Mouse (Mus musculus) small intestine, adult 2 months (tissue): Measurements from ENCODE around the gene Rgs8. TPM values are rescaled to one million over a fixed set of nuclear protein-coding genes. Genes with fewer than 3 reads are reported as not detected.

ENCODE experiments used
- H3K27ac ChIP-seq: fragments of 200-500 bp; 2 replicates; pipeline ENCODE4 v1.5.1; 2012; ENCODE audit warnings: low read depth, low read length, control low read depth, inconsistent platforms; ENCODE audit not compliant: insufficient read depth
- H3K27me3 ChIP-seq: fragments of 200-500 bp; 2 replicates; pipeline ENCODE4 v1.6.1; 2012; ENCODE audit warnings: mild to moderate bottlenecking, moderate library complexity, low read length, inconsistent platforms; ENCODE audit not compliant: control insufficient read depth, insufficient read depth
- H3K36me3 ChIP-seq: fragments of 200-500 bp; 2 replicates; pipeline ENCODE4 v1.6.1; 2012; ENCODE audit warnings: mild to moderate bottlenecking, low read length, control low read depth, inconsistent platforms; ENCODE audit not compliant: control insufficient read depth, insufficient read depth
- H3K4me1 ChIP-seq: fragments of 200-500 bp; 2 replicates; pipeline ENCODE4 v1.6.1; 2012; ENCODE audit warnings: low read length, inconsistent platforms, mixed read lengths; ENCODE audit not compliant: control insufficient read depth, insufficient read depth, insufficient read length
- H3K4me3 ChIP-seq: fragments of 200-500 bp; 2 replicates; pipeline ENCODE4 v1.5.1; 2012; ENCODE audit warnings: low read depth, mild to moderate bottlenecking, control low read depth, inconsistent platforms, low read length, moderate library complexity
- CTCF ChIP-seq: fragments of 200-500 bp; IDR thresholded peaks from 2 replicates; pipeline ENCODE4 v1.5.1; 2012; ENCODE audit warnings: low read depth, mild to moderate bottlenecking, control low read depth, inconsistent platforms, low read length, moderate library complexity, mixed read lengths; ENCODE audit not compliant: insufficient replicate concordance, insufficient read length; ENCODE audit errors: extremely low read depth
- POLR2A ChIP-seq: fragments of 200-500 bp; IDR thresholded peaks from 2 replicates; pipeline ENCODE4 v1.6.1; 2012; ENCODE audit warnings: low read depth, mild to moderate bottlenecking, control low read depth, inconsistent platforms, low read length, moderate library complexity
- WGBS: fragments of 180-500 bp; shearing (Covaris S2); methylation state at CpG from one replicate; pipeline ENCODE4 v1.1.7; 2018; 5-methylcytosine and 5-hydroxymethylcytosine counted together
- polyA plus RNA-seq: library from polyadenylated mRNA; depleted of rRNA; stranded (reverse); fragments of >200 nt; gene quantifications from 2 replicates; pipeline ENCODE4 v1.2.3, GENCODE M21; 2012

Gene Rgs8
- polyA plus RNA-seq, 1 experiment, result 0.08 TPM

DNA sequence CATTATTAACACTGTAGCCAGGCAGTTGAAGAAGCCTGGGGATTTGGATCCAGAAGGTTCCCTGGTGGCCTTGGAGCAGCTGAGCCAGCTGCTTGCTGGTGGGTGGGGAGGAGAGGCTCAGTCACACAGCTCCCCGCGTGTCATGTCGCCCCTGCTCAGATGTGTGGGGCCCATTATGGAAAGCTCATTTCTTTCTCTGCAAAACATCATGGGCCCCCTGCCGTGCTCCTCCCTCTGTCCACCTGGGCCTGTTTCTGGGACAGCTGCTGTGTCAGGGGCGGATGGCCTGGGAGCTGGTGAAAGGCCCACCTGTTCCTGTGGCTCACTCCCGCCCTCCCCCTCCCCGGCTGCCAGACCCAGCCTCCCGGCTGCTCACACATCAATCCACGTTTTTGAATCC, 80.4 kb downstream of the Rgs8 start:
- Histone ChIP-seq H3K36me3 (no peaks in the 10 kb centered on the region), H3K27ac (no peak overlapping the region), H3K4me3 (no peak overlapping the region), H3K4me1 (no peaks in the 10 kb centered on the region), H3K27me3 (0 out of 2 replicates have a peak, but pooled peaks cover 2% of the 10 kb centered on the region)
- 53% methylated on average over 9 of the region's 9 CpGs for WGBS
- TF ChIP-seq CTCF (no peak), POLR2A (no peak)

DNA sequence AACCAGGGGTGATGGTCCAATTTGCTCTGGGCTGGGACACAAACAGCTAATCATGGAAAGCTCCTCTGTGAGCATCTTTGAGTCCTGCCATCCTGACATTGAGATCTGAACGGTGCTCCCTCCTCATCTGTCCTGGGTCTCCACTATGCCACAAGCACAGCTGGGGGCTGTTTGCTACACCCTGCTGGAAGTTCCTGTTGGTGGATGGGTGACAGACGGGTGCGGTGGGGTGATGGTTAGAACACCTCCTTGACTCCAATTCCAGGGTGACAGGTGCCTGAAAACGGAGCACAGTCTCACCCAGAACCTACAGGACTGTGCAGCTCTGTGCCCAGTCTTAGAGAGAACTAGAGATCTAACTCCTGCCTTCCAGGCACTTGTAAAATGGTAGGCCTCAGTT, 82.0 kb downstream of the Rgs8 start:
- H3K4me1 ChIP-seq, result no peaks in the 10 kb centered on the region
- TF ChIP-seq POLR2A (no peak), CTCF (no peak)
- H3K36me3 ChIP-seq, result no peaks in the 10 kb centered on the region
- no peak overlapping the region for H3K27ac ChIP-seq
- H3K27me3 ChIP-seq, result peaks cover 15% of the 10 kb centered on the region
- WGBS, result 67% methylated on average over 4 of the region's 4 CpGs
- H3K4me3 ChIP-seq, result no peak overlapping the region

DNA sequence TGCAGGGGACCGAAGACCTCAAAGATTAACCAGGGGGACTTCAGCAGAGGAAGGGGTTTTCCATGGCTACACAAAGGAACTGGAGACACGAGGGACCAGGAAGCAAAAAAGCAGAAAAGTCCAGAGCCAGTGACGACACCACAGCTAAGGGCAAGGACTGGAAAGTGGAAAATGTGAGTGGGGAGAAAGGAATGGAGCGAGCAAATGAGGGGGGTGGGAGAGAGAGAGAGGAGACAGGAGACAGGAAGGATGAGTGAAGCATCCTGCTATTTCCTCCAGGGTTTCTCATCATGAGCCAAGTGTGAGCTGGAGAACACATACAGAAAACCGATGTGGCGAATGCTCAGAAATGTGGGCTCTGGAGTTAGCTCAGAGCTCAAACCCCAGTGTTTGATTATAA, 83.3 kb downstream of the Rgs8 start:
- H3K27ac ChIP-seq, result no peak overlapping the region
- 56% methylated on average over 6 of the region's 6 CpGs for WGBS
- peaks cover 4% of the 10 kb centered on the region; the same call in 1 of the 2 replicates for H3K4me1 ChIP-seq
- TF ChIP-seq POLR2A, result no peak
- no peaks in the 10 kb centered on the region for H3K36me3 ChIP-seq
- peaks cover 21% of the 10 kb centered on the region for H3K27me3 ChIP-seq
- H3K4me3 ChIP-seq, result no peak overlapping the region

DNA sequence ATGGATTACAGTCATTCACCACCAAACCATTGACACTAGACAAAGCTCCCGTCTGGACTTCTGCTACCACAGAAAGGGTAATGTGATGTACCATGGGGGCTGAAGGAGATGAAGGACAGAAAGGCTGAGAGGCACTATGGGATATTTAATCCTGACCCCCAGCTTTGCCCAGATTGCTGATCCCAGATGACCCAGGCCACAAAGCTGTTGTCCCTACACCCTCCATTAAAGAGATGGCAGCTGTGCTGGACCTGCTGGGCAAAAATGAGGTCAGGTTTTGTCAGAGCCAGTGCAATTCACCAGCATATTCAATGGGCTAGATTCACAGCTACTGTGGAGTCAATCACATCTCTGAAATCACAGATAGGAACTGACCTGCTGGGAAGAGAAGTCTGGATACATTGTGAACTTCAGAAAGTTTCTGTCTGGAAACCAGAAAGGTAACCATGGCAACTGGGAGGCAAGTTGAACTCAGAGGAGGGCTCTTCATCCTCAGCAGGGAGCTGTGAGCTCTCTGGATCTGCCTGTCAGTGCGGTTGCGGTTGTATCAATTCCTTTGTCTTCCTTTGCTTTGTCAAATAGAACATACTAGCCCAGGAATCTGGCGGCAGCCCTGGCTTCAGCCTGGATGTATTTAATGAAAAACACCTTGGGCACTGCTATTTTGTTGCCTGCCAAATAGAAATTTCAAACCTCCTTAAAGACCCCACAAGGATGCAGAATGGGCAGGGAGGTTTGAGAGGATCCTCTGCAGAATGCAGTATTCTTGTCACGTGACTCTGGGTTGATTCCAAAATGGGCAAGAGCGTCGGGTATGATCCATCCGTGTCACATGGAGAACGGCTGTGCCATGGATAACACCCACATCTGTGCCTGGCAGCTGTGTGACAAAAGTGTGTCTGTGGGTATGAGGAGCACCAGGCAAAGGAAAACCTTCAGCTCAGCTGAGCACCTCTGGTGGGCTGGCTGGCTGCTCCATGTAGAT, 84.6 kb downstream of the Rgs8 start:
- 58% methylated on average over 9 of the region's 9 CpGs for WGBS
- Histone ChIP-seq H3K36me3 (no peaks in the 10 kb centered on the region), H3K27me3 (peaks cover 21% of the 10 kb centered on the region), H3K4me1 (peaks cover 4% of the 10 kb centered on the region; the same call in 1 of the 2 replicates), H3K27ac (no peak overlapping the region), H3K4me3 (no peak overlapping the region)
- TF ChIP-seq POLR2A (no peak), CTCF (no peak)

DNA sequence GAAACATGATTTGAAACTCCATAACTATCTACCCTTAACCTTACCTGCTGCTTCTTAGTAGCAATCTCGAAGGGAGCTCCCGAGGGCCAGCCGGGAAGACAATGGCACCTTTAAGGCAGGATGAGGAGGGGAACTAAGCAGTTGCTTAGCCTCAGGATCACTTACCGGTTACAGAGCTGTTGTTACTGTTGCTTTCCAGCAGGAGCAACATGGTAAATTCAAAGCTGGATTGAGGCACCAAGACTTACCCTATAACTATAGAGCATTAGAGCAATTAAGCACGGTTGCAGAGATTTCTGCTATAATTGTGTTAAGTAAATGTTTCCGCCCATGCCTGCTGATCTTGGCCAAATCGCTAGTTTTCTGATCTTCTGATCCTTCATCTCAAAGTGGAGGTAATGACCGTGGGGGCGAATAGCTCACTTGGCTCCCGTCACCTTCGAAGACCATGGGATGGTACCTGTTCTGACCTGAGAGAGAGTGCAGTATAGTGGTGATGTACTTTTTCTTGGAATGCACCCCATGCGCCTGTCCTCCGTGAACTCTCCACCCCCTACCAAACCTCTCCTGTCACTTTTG, 86.7 kb downstream of the Rgs8 start:
- TF ChIP-seq POLR2A (no peak), CTCF (no peak)
- H3K27me3 ChIP-seq, result peaks cover 21% of the 10 kb centered on the region

DNA sequence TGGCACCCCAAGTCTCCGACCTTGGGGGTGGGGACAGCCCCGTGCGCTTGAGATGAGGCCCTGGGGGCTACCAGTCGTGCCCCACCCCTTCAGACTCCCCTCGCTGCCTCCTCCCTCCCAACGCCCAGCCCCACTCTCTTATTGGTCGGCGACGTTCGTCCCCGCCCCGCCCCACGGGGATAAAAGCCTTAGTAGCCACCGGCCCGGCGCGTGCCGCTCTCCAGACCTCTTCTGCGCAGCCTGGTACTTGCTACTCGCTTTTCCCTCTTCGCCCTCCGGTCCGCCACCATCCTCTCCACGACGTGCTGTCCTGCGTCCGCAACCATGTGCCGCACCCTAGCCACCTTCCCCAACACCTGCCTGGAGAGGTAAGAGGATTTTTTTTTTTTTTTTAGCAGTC, 87.3 kb downstream of the Rgs8 start, which contains the start of gene Rgs16:
Gene Rgs16 (plus strand): TSS at position 205 of the 400 bp plus-strand sequence.
- WGBS, result under 1% methylated on average over 28 of the region's 28 CpGs
- peak within 1 kb of the TSS; percentile 52 for H3K4me3 ChIP-seq
- H3K27ac ChIP-seq, result no peak within 1 kb of the TSS
- peaks cover 21% of the 10 kb centered on the region for H3K27me3 ChIP-seq
- no peaks in the 10 kb centered on the region for H3K36me3 ChIP-seq
- TF ChIP-seq CTCF (no peak), POLR2A (no peak; the same call in 1 of the 2 replicates)
- peaks cover 4% of the 10 kb centered on the region; the same call in 1 of the 2 replicates for H3K4me1 ChIP-seq

More for the DNA sequence above, 86.7 kb downstream of the Rgs8 start:
- 21% methylated on average over 13 of the region's 13 CpGs for WGBS
- Histone ChIP-seq H3K4me3 (peak overlapping the region; percentile 52; the same call in 1 of the 2 replicates), H3K36me3 (no peaks in the 10 kb centered on the region), H3K27ac (no peak overlapping the region), H3K4me1 (peaks cover 4% of the 10 kb centered on the region; the same call in 1 of the 2 replicates)

DNA sequence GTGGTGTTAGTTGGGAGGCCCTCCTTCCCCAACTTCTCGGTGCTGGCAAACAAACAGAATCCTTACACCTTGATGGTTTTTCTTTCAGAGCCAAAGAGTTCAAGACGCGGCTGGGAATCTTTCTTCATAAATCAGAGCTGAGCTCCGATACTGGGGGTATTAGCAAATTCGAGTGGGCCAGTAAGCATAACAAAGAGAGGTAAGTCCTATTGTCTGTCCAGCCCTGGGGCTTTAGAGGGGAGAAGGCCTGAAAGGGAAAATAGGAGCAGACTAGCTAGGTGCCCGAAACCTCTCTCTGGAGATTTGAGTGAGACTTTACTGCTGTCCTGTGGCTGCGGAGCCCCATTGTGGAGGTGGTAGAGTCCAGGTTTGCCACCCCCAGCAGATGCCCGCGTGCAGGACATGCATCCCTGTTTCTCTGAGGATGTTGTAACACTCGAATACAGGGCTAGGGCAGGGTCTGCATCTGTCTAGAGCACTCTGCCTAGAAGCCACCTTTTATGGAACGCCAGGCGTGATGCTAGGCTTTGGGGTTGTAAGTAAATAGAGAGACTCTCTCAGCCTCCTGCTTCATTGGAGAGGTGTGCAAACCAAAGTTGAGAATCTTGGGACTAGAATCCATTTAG, 88.1 kb downstream of the Rgs8 start:
- peak overlapping the region; percentile 52 for H3K4me3 ChIP-seq
- TF ChIP-seq POLR2A, result no peak
- no peak for TF ChIP-seq CTCF
- H3K36me3 ChIP-seq, result no peaks in the 10 kb centered on the region
- H3K4me1 ChIP-seq, result peaks cover 4% of the 10 kb centered on the region; the same call in 1 of the 2 replicates
- 46% methylated on average over 12 of the region's 12 CpGs for WGBS
- peaks cover 21% of the 10 kb centered on the region for H3K27me3 ChIP-seq
- H3K27ac ChIP-seq, result no peak overlapping the region
